10 mouse cellular contexts compared by ENCODE assay signal in the genomic region with DNA sequence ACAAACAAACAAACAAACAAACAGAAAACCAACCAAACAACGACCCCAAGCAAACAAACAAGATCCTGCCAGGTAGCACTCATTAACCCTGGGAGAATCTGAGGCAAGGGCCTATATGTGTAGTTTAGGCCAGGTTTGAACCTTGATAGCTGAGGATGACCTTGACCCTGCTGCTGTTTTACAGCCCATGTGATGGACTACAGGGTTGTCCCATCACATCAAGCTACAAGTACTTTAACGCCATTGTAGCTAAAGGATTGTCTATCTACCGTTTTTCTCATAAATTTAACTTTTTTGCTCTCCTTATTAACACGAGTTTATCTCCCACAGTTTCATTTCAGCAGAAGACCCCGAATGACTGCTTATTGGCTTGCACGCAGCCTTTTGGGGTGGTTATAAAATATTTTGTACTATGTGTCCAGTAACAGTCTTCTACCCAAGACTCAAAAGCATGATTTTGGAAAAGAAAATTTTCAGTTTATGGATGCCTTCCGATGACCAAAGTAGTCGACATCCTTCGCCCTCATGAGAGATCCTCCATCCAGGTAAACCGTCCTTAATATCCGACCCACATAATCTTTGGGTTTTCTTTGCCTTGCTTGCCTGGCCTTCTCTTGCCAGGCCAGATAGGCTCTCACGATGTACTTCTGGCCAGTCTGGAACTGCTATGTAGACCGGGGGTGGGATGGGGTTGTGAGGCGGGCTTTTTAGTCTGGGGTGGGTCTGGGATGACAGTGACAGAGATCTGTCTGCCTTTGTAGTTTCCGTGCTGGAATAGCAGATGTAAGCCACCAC. TPM values are rescaled to one million over a fixed set of nuclear protein-coding genes. Genes with fewer than 3 reads are reported as not detected.
DNase-seq lines count a peak whose midpoint lies in the region; ATAC-seq and TF ChIP-seq lines count a peak whose summit lies in the region.
"Had no signal": no experiment of that assay in that cellular context is flagged by ENCODE, and none has a peak within 500 bp of the region (broad histone marks: within the 10 kb centered on the region; RNA-seq: fewer than 3 reads in every experiment).

No protein-coding gene starts in this region.

- no peaks in the 10 kb centered on the region for H3K79me2 ChIP-seq in heart, adult 2 months (replicated peaks; ENCODE audit: control insufficient read depth, insufficient read depth, low read length)

- no peaks in the 10 kb centered on the region for H3K9me3 ChIP-seq in hindbrain, embryonic 11.5 days (ENCODE audit: control insufficient read depth, low read length)
- no peaks in the 10 kb centered on the region for H3K9me3 ChIP-seq in midbrain, embryonic 11.5 days (ENCODE audit: control insufficient read depth, low read length)

- no peaks in the 10 kb centered on the region; the same call in 1 of the 2 replicates for H3K4me1 ChIP-seq in heart, adult 2 months (ENCODE audit: control insufficient read depth, insufficient read depth, low read length)
- H3K4me1 ChIP-seq in hindbrain, embryonic 11.5 days (replicated peaks; ENCODE audit: control insufficient read depth, insufficient read depth, low read length): no peaks in the 10 kb centered on the region
- no peaks in the 10 kb centered on the region for H3K4me1 ChIP-seq in midbrain, embryonic 11.5 days (ENCODE audit: control insufficient read depth, insufficient read depth, low read length)

- no peaks in the 10 kb centered on the region for H3K36me3 ChIP-seq in heart, adult 2 months (ENCODE audit: control insufficient read depth, insufficient read depth, low read length)
- H3K36me3 ChIP-seq in hindbrain, embryonic 11.5 days (ENCODE audit: control insufficient read depth, insufficient read depth, low read length): no peaks in the 10 kb centered on the region
- no peaks in the 10 kb centered on the region for H3K36me3 ChIP-seq in midbrain, embryonic 11.5 days (ENCODE audit: control insufficient read depth, insufficient read depth, low read length)

- TF ChIP-seq EP300 in heart, adult 2 months (IDR thresholded peaks at IDR 0.05; ENCODE audit: insufficient read depth, low read depth, low read length): no peak

- peak overlapping the region; percentile 49 for H3K4me2 ChIP-seq in hindbrain, embryonic 11.5 days (replicated peaks; ENCODE audit: low read depth, low read length)
- peak overlapping the region; percentile 45 for H3K4me2 ChIP-seq in midbrain, embryonic 11.5 days

- no peaks in the 10 kb centered on the region for H3K27me3 ChIP-seq in heart, adult 2 months (ENCODE audit: control insufficient read depth, insufficient read depth, low read length)
- no peaks in the 10 kb centered on the region for H3K27me3 ChIP-seq in hindbrain, embryonic 11.5 days (ENCODE audit: control insufficient read depth, insufficient read depth, low read length)
- H3K27me3 ChIP-seq in midbrain, embryonic 11.5 days (ENCODE audit: control insufficient read depth, insufficient read depth, low read length): no peaks in the 10 kb centered on the region

- no peak overlapping the region for H3K27ac ChIP-seq in heart, adult 2 months
- no peak overlapping the region for H3K27ac ChIP-seq in hindbrain, embryonic 11.5 days (ENCODE audit: low read depth, low read length)
- H3K27ac ChIP-seq in midbrain, embryonic 11.5 days (ENCODE audit: low read depth, low read length): no peak overlapping the region

- no peak overlapping the region for H3K9ac ChIP-seq in heart, adult 2 months (ENCODE audit: low read depth, low read length)
- H3K9ac ChIP-seq in hindbrain, embryonic 11.5 days (ENCODE audit: low read depth, low read length): peak overlapping the region; percentile 32; the same call in 1 of the 2 replicates
- H3K9ac ChIP-seq in midbrain, embryonic 11.5 days (ENCODE audit: low read length): peak overlapping the region; percentile 45

- DNase-seq in heart, adult 2 months: no peak
- DNase-seq in heart, adult 9 months (ENCODE audit: low spot score in 2 of 2): no peak
- DNase-seq in ES-CJ7 (ENCODE audit: low read depth, low spot score): peak; percentile 82
- DNase-seq in hindbrain, embryonic 11.5 days (ENCODE audit: low spot score): no peak
- DNase-seq in midbrain, embryonic 11.5 days (ENCODE audit: low spot score, missing footprints): peak; percentile 91
- no peak for DNase-seq in cerebellum, postnatal 4 days (ENCODE audit: low spot score in 2 of 2)
- no peak for DNase-seq in ovary, adult 18-20 months (ENCODE audit: low spot score)

- no peak for TF ChIP-seq CTCF in heart, adult 2 months (IDR thresholded peaks at IDR 0.05)

- TF ChIP-seq POLR2A in heart, adult 2 months (IDR thresholded peaks at IDR 0.05; ENCODE audit: insufficient read depth, low read depth, low read length): no peak

- WGBS in heart, adult 2 months: 64% methylated on average over 15 of the region's 15 CpGs
- 53% methylated on average over 15 of the region's 15 CpGs for WGBS in hindbrain, embryonic 11.5 days
- WGBS in midbrain, embryonic 11.5 days: 53% methylated on average over 15 of the region's 15 CpGs

- intact Hi-C loops in heart, adult 2 months (cut with DNase I): loop anchor here (2.0 to 5.0 kb wide), 2 partner anchors 63 to 149 kb away; a partner anchor contains a TSS

- H3K4me3 ChIP-seq in heart, adult 2 months: peak overlapping the region; percentile 53; the same call in 1 of the 2 replicates
- peak overlapping the region; percentile 40; the same call in 1 of the 2 replicates for H3K4me3 ChIP-seq in hindbrain, embryonic 11.5 days (ENCODE audit: low read depth, low read length)
- H3K4me3 ChIP-seq in midbrain, embryonic 11.5 days (ENCODE audit: low read depth, low read length): peak overlapping the region; percentile 45

- no peak for ATAC-seq in hindbrain, embryonic 11.5 days (ENCODE audit: low FRiP score)
- ATAC-seq in midbrain, embryonic 11.5 days (ENCODE audit: low FRiP score): no peak
- ATAC-seq in activated CD4-positive, CD25-positive, alpha-beta regulatory T cell, adult 4 months: no peak

RNA-seq across cellular contexts. Expression of a gene that starts 14.8 kb away (rescaled TPM):
- 100 to 1,000 TPM; 212 to 239 TPM for total RNA-seq in heart, adult 2 months (2021)
- polyA plus RNA-seq in heart, adult 2 months (2012; rRNA removed): 53.1 and 61.9 TPM in 2 replicates
- polyA plus RNA-seq in hindbrain, embryonic 11.5 days (2014; fragmentation: Nextera tagmentation; extraction: Ambion mirVana): 4.7 TPM in 2 replicates
- polyA plus RNA-seq in midbrain, embryonic 11.5 days (2014; fragmentation: Nextera tagmentation; extraction: Ambion mirVana): 3.3 and 3.6 TPM in 2 replicates
- polyA plus RNA-seq in activated CD4-positive, CD25-positive, alpha-beta regulatory T cell, adult 4 months (2017; shearing (Covaris generic)): 1 to 10 TPM; 2.7 to 3.2 TPM

RNA-seq across cellular contexts. Expression of a gene that starts 17.7 kb away (rescaled TPM):
- total RNA-seq in heart, adult 2 months (2021): 1 to 10 TPM; 4.4 to 9.8 TPM
- polyA plus RNA-seq in heart, adult 2 months (2012; rRNA removed): 1.9 and 2.0 TPM in 2 replicates
- 3.6 and 8.4 TPM in 2 replicates for polyA plus RNA-seq in hindbrain, embryonic 11.5 days (2014; fragmentation: Nextera tagmentation; extraction: Ambion mirVana)
- 6.4 and 9.1 TPM in 2 replicates for polyA plus RNA-seq in midbrain, embryonic 11.5 days (2014; fragmentation: Nextera tagmentation; extraction: Ambion mirVana)
- not detected for polyA plus RNA-seq in activated CD4-positive, CD25-positive, alpha-beta regulatory T cell, adult 4 months (2017; shearing (Covaris generic))

RNA-seq across cellular contexts. Expression of a gene that starts 19.2 kb away (rescaled TPM):
- total RNA-seq in heart, adult 2 months (2021): 1 to 10 TPM in 1 of 2 experiments, under 1 TPM in 1; 0.94 to 2.1 TPM
- 0.80 and 1.8 TPM in 2 replicates for polyA plus RNA-seq in heart, adult 2 months (2012; rRNA removed)
- polyA plus RNA-seq in hindbrain, embryonic 11.5 days (2014; fragmentation: Nextera tagmentation; extraction: Ambion mirVana): 3.7 and 4.8 TPM in 2 replicates
- polyA plus RNA-seq in midbrain, embryonic 11.5 days (2014; fragmentation: Nextera tagmentation; extraction: Ambion mirVana): 4.0 and 4.8 TPM in 2 replicates
- 1 to 10 TPM in 1 of 2 experiments, not detected in 1; 1.1 TPM for polyA plus RNA-seq in activated CD4-positive, CD25-positive, alpha-beta regulatory T cell, adult 4 months (2017; shearing (Covaris generic))

RNA-seq across cellular contexts. Expression of a gene that starts 27.2 kb away (rescaled TPM):
- 1 to 10 TPM; 1.1 to 1.2 TPM for total RNA-seq in heart, adult 2 months (2021)
- polyA plus RNA-seq in heart, adult 2 months (2012; rRNA removed): 0.29 and 0.61 TPM in 2 replicates
- polyA plus RNA-seq in hindbrain, embryonic 11.5 days (2014; fragmentation: Nextera tagmentation; extraction: Ambion mirVana): 0.60 and 0.89 TPM in 2 replicates
- 0.44 and 0.87 TPM in 2 replicates for polyA plus RNA-seq in midbrain, embryonic 11.5 days (2014; fragmentation: Nextera tagmentation; extraction: Ambion mirVana)
- polyA plus RNA-seq in activated CD4-positive, CD25-positive, alpha-beta regulatory T cell, adult 4 months (2017; shearing (Covaris generic)): under 1 TPM in 1 of 2 experiments, not detected in 1; 0.38 TPM

RNA-seq across cellular contexts. Expression of a gene that starts 27.4 kb away (rescaled TPM):
- total RNA-seq in heart, adult 2 months (2021): not detected
- polyA plus RNA-seq in heart, adult 2 months (2012; rRNA removed): not detected in 2 replicates
- polyA plus RNA-seq in hindbrain, embryonic 11.5 days (2014; fragmentation: Nextera tagmentation; extraction: Ambion mirVana): 0.15 and 0.18 TPM in 2 replicates
- polyA plus RNA-seq in midbrain, embryonic 11.5 days (2014; fragmentation: Nextera tagmentation; extraction: Ambion mirVana): 0.28 and 0.34 TPM in 2 replicates
- polyA plus RNA-seq in activated CD4-positive, CD25-positive, alpha-beta regulatory T cell, adult 4 months (2017; shearing (Covaris generic)): not detected
- total RNA-seq: common myeloid progenitor, adult 5-6 weeks had no signal
- polyA plus RNA-seq: small intestine, adult 2 months had no signal

Comparison
In these comparisons a context has a peak if more than half of its experiments do, and no peak if none do; other contexts are left out.
1. DNase-seq: peak in ES-CJ7 (single experiment) and midbrain, embryonic 11.5 days (single experiment); none in heart, adult 2 months (0 of 2), heart, adult 9 months (0 of 2), hindbrain, embryonic 11.5 days (single experiment), cerebellum, postnatal 4 days (0 of 2) and ovary, adult 18-20 months (single experiment).
2. Peak in every context shown above with its lines, with median percentiles within 50 percentile points of each other: H3K4me3 ChIP-seq.